Mouse (Mus musculus): ENCODE results near the gene Hmx2. TPM values are rescaled to one million over a fixed set of nuclear protein-coding genes. Genes with fewer than 3 reads are reported as not detected.
A peak's percentile ranks its signal among the peaks of the same experiment; 100 is the strongest.

Hmx2 gene
- total RNA-seq (2015; ENCODE audit: low replicate concordance) (not detected in 2 replicates), total RNA-seq (2017; ENCODE audit: low replicate concordance) (not detected in 2 replicates)

DNA sequence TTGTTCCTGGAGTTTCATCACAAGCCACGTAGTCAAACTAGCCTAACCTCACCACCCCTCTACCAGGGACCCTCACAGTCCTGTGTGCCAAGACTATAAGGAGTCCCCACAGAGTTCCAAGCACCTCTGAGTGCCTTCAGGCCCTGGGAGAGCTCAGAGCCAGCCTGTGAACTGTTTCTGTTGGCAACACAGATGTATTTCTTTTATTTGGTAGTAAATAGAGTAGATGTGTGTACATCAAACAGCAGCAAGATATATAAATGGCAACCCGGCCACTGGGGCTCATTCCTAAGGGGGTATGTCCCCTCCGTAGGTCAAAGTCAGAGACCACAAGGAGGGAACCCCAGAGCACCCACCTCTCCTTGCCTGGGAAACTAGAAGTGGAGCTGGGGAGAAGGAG, at the start of gene Hmx2:
Hmx2 (plus strand) TSS at position 301 of the 400 bp plus-strand sequence.
- ATAC-seq (replicated peaks; ENCODE audit: low FRiP score, poor library complexity, severe bottlenecking): no peak

GRCm38 (mm10) chr7:131503739-131504138, 44.8 kb upstream of the Hmx2 start:
- no peak for ATAC-seq (replicated peaks; ENCODE audit: low FRiP score, poor library complexity, severe bottlenecking)

- ATAC-seq (replicated peaks; ENCODE audit: low FRiP score, poor library complexity, severe bottlenecking): 0 out of 2 replicates have a peak, but pooled peaks have one; percentile 64
Measured at GRCm38 (mm10) chr7:131539979-131540378, 8.6 kb upstream of the Hmx2 start.

DNA sequence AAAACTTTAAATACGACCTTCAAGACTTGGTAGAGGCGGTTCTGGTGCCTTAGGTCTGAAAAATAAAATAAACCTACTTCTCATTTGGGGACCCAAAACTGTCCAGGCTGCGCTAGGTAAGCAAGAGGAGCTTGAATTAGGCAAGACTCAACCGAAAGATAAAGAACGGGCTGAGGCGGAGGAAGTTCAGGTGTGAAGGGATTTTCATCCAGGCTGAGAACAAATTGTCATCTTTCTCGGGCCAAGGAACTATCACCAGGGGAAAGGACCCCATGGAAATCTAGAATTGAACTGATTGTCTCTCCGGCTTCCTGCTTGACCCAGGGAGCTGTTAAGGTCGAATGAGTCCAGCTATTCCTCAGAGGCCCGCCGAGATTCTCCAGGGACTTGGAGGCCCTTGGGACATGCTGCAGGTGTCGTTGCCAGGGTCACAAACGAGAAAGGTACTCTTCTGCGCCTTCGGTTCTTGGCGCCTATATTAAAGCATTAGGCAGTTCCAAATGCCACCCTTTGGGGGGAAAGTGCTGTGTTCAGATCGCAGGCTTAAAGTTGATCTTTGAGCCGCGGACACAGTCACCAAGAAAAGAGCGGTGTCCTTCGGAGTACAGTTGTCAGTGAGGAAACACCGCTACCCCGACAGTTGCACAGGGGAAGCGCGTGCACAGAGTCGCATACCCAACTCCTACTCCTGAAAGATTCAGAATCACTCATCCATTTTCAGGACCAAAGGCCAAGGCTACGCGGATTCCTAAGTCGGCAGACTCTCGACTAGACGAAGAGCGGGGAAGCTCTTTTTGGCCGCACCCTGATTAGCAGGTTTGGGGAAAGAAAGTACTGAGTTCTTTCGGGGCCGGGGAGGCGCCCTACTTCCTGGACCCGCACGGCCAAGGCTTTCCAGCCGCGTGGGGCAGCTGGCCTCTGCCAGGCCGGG, 7.1 kb upstream of the Hmx2 start:
- no peak for ATAC-seq (replicated peaks; ENCODE audit: low FRiP score, poor library complexity, severe bottlenecking)

- ATAC-seq (replicated peaks; ENCODE audit: low FRiP score, poor library complexity, severe bottlenecking): no peak
Measured at GRCm38 (mm10) chr7:131542115-131542871, 6.3 kb upstream of the Hmx2 start, which contains the start of gene Hmx3. Gene Hmx3 (plus strand): TSS chr7:131542867.

DNA sequence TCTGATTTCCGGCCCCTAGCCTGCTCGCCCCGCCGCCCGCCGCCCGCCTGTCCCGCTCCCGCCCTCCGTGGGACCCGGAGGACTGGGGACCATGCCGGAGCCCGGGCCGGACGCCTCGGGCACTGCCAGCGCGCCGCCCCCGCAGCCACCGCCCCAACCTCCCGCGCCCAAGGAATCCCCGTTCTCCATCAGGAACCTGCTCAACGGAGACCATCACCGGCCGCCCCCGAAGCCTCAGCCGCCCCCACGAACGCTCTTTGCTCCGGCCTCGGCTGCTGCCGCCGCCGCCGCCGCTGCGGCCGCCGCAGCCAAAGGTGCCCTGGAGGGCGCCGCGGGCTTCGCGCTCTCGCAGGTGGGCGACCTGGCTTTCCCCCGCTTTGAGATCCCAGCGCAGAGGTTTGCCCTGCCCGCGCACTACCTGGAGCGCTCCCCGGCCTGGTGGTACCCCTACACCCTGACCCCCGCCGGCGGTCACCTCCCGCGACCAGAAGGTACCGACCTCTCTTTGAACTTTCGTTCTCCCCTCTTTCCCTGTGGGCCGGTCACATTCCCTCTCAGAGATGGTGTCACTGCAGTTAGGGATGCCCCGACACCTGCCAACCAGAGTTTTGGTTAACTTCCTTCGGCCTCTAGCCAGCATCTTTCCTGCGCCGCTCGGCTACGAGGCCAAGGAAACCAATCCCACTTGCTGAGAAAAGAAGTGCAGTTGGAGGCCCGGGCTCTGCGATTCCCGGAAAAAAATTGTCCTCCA, 5.5 kb upstream of the Hmx2 start:
- ATAC-seq (replicated peaks; ENCODE audit: low FRiP score, poor library complexity, severe bottlenecking): no peak

DNA sequence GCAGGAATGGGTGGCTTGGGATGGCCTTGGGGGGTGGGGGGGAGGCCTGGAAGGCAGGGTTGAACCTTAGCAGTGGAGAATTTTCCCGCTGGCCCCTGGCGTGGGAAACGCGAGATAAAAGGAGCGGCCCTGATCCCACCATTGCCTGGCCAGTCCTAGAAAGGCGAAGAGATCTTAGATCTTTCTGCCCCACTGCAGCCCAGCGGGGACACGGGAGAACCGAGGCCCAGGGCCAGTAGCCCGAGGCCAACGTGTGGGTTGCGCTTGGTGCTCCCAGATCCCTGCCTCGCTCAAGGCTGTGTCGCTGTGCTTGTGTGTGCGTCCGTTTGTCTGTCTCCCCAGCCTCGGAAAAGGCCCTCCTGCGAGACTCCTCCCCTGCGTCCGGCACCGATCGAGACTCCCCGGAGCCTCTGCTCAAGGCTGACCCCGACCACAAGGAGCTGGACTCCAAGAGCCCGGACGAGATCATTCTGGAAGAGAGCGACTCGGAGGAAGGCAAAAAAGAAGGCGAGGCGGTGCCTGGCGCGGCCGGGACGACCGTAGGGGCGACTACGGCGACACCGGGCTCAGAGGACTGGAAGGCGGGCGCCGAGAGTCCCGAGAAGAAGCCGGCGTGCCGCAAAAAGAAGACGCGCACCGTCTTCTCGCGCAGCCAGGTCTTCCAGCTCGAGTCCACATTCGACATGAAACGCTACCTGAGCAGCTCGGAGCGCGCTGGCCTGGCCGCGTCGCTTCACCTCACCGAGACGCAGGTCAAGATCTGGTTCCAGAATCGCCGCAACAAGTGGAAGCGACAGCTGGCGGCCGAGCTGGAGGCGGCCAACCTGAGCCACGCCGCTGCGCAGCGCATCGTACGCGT, 4.7 kb upstream of the Hmx2 start:
- no peak for ATAC-seq (replicated peaks; ENCODE audit: low FRiP score, poor library complexity, severe bottlenecking)

DNA sequence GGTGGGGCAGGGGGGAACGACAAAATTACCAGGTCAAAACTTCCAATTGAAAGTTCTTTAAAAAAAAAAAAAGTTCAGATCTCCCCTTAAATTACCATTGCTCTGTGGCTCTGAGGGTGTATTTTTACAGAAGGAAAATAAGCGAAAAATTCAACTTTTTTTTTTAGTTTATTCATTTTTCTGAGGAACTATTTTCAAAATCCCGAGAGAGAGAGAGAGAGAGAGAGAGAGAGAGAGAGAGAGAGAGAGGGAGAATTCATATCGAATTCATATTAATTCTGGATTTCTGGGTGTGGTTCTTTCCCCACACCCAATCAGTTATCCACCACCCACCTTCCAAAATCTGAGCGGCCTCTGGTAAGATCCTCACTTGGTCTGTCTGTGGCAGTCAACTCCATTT, 3.7 kb upstream of the Hmx2 start:
- no peak for ATAC-seq (replicated peaks; ENCODE audit: low FRiP score, poor library complexity, severe bottlenecking)

DNA sequence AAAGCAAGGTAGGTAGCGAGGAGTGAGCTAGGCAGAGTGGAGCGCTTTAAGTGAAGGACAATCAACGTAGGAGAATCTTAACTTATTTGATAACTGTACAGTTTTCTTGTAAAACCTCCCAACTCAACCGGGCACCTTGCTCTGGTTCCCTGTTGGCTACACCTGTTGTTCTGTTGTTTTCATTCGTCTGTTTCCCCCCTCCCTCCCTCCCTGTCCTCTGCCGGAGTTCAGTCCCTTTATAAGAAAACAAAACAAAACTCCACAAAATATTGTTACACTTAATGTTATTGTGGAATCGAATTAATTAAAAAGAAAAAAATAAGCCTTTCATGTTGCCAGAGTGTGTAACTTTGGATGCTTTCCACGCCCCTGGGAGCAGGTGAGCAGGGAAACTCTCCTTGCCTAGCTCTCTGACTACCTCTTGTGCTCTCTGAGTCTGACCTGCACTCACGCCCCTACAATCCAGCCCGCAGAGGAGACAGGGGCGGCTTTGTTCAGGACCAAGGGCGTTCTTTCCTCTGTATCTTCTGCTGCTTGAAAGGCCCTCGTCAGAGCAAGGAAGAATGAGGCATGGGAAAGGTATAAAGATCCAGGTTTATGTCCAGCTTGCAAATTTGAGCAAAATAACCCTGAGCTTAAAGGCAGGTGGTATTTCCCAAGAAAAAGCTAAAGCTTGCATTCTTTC, 2.7 kb upstream of the Hmx2 start:
- no peak for ATAC-seq (replicated peaks; ENCODE audit: low FRiP score, poor library complexity, severe bottlenecking)

- ATAC-seq (replicated peaks; ENCODE audit: low FRiP score, poor library complexity, severe bottlenecking): no peak
Measured at GRCm38 (mm10) chr7:131546423-131546822, 2.1 kb upstream of the Hmx2 start.

GRCm38 (mm10) chr7:131547481-131547880, 1.1 kb upstream of the Hmx2 start:
- ATAC-seq (replicated peaks; ENCODE audit: low FRiP score, poor library complexity, severe bottlenecking): no peak

- no peak for ATAC-seq (replicated peaks; ENCODE audit: low FRiP score, poor library complexity, severe bottlenecking)
Measured at GRCm38 (mm10) chr7:131551471-131551870, 2.9 kb downstream of the Hmx2 start.

GRCm38 (mm10) chr7:131551931-131552741, 3.6 kb downstream of the Hmx2 start:
- ATAC-seq (replicated peaks; ENCODE audit: low FRiP score, poor library complexity, severe bottlenecking): no peak

DNA sequence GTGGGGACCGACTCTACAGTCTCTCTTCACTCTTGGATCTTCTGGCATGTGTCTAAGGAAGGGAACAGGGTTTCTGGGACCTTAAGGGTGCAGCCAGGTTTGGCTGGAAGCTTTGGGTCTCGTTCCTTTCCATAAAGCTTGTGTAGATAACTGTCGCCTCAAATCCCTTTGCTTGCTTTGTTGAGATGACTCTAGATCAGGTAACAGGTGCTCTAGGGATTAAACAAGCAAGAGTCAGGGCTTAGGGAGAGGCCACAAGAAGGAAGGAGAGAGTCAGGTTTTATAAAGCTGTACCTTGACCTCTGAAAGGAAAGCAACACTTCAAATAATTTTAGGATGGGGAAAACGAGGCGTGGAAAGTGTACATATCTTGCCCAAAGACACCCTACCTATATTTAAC, 4.2 kb downstream of the Hmx2 start:
- ATAC-seq (replicated peaks; ENCODE audit: low FRiP score, poor library complexity, severe bottlenecking): no peak

- no peak for ATAC-seq (replicated peaks; ENCODE audit: low FRiP score, poor library complexity, severe bottlenecking)
Measured at GRCm38 (mm10) chr7:131553771-131554175, 5.2 kb downstream of the Hmx2 start.

GRCm38 (mm10) chr7:131554341-131555180, 6.0 kb downstream of the Hmx2 start:
- no peak for ATAC-seq (replicated peaks; ENCODE audit: low FRiP score, poor library complexity, severe bottlenecking)

All from erythroblast, adult 5-6 weeks (primary cell).